Mouse (Mus musculus): ENCODE measurements around the gene Agbl3. TPM values are rescaled to one million over a fixed set of nuclear protein-coding genes. Genes with fewer than 3 reads are reported as not detected.

Agbl3 gene
- total RNA-seq (2021), result 1 to 10 TPM; 2.5 to 3.2 TPM
- long read RNA-seq, experiment 1, partial matches to known transcripts, result 0 of 1 reads
- long read RNA-seq, experiment 1, other reads (novel, unspliced or antisense), result 0 of 1 reads
- long read RNA-seq, experiment 2, partial matches to known transcripts, result 0 of 3 reads
- long read RNA-seq, experiment 2, other reads (novel, unspliced or antisense), result 0 of 3 reads

DNA sequence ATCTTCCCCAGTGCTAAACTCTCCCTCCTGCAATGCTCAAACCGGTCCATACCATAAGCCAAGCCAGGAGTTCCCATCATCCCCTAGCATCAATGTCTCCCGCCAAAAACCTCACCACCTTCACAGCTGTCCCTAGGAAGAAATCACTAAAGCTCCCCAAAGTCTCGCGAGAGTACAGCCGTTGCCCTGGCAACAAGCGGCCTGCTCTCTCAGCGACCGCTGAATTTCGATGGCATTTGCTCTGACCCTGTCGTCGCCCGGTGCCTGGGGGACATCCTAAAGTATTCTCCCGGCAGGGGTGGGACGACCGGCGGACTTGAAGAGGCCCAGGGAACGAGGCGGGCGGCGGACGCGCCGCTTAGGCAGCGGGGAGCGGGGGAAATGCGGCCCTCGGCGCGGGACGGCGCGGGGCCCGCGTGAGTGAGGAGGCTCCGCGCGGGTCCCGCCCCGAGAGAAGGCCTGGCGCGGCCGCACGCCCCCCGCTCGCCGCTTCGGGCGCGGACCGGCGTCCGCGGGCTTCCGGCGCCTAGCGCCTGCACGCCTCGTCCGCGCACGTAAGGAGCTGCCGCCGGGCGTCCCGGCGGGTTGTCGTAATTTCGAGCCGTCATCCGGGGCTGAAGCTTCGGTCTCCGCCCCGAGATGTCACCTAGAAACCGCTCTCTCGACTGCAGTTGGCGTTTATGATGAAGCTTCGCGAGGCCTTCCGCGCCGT, at the start of gene Agbl3:
Gene Agbl3, plus strand, starts transcription at position 202 of the 712 bp plus-strand sequence.
- peak; percentile 90 for DNase-seq

DNA sequence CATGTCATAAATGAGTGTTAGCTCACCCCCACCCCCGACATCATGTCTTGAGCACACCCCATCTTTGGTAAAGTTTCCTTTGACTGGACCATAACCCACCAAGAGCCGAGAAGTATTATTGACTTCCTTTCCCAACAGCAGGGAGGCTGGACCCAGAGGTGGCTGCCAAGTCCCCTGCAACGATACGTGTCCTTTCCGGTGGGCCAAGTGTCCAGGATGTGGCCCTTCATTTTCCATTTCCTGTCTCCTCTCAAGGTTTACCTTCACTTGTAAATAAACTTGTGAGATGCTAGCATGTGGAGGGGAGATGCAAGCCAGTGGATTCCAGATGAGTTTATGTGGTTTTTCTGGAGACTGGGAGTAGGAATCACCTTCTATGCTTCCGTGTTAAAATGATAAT, 49.2 kb upstream of the Agbl3 start:
- DNase-seq, result no peak

DNA sequence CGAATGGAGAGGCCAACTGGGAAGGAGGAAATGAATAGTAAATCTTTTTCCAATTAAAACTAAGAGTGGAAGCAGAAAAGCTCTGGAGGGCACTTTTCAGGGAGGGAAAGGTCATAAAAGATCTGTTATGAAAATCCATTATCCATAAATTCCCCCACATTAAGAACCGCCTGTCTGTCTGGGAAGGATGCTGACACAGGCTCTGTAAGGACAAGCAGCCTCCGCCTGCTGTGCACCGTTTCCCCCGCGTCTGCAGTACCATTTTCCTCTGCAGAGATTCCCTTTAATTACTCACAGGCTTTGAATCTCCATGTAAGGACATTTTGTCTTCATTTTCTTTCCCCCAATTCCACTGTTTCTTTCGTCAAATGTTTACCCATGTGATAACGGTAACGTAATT, 48.7 kb upstream of the Agbl3 start:
- no peak for DNase-seq

DNA sequence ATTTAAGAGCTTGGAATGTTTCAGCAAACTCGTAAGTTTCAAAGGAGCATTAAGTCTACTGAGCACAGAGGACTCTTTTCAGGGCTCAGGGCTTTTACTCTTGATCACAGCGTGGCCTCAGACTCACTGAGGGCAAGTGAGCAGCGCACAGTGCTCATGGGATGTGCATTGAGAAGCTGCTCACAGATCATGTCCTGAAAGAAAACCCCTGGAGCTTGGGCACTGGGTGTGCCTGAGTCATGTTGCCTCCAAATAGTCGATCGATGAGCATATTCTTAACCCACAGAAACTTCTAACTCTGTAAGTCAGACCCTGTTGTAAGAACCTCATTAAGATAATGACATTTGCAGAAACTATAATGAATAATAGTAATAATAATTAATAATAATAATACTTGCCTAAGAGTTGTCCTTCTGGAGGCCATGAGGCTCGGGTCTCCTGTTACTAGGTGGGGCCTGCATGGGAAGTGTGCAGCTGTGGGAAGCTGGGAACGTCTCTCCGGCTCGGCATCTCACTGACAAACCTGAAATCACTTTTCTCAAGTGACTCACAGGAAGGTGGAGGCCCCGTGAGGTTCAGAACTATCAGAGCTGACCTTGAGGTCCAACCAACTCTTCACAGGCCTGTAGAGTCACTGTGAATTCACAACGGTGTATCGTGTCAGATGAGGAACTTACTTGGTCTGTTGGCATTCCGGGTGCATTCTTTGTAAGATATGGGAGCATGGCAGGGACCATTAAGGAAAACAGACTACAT, 45.1 kb upstream of the Agbl3 start:
- no peak for DNase-seq

DNA sequence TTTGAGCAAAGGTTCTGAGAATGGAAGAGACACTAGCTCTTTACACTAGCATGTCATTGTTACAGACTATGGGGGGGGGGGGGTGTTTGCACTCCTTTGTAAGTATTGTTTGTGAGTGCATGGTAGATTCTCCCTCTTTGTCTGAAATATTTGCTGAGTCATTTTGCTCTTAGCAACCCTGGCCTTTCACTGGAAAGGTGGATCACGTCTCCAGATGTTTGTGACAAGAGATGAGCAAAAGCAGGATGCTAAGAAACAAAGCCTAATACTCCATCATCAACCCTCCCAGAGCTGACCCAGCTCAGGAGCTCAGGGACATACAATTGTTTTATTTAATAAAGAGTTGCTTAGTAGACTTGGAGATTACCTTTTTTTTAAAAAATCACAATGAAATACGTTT, 43.3 kb upstream of the Agbl3 start:
- no peak for DNase-seq

DNA sequence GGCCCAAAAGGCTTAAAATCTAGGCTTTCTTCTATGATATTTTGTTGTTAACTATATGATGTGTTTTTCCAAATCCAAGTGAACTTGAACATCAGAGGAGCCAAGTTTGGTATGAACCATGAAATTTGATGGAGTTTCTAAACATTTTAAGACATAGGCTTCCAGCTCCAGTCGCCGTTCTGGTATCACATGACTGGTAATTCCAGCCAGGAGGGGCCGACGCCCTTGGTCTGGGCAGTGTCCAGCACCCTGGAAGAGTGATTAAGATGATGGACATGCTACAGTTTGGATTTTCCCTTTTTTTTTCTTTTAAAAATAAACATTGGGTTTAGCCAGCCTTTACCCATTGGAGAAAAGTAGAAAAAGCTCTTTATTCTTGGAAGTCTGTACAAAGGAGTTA, 36.3 kb upstream of the Agbl3 start:
- no peak for DNase-seq

DNA sequence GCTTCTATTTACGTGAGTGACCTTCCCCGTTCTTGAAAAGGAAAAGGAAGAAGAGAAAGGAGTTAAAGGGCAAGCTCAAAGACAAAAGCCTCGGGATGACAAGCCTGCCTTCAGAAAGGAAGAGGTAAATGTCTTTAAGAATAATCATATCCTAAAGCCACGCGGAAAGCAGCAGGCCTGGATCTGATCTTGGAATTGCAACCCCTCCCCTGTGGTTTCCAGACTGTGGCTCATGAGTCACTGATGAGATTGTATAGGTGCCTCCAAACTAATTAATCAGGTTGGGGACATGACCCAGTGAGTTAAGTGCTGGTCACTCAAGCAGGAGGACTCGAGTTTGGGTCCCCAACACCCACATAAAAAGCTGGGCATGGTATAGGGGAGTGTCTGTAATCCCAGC, 32.4 kb upstream of the Agbl3 start:
- DNase-seq, result no peak

DNA sequence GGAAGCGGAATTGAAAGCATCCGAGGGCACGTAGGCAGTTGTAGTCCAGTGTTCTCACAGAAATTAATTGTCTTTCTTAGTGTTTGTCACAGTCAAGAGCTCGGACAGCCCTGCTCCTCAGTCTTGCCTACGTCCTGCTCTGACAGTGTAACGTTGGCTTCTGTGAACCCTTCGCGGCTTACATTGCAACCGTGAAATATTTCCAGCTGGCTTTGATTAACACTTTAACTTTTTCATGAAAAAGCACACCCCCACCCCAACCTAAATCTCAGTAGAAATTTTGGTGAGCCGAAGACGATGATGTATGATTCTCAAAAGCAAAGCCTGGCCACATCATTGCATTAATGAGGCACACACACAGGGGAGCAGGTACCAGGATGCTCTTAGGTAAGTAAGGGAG, 31.7 kb upstream of the Agbl3 start:
- no peak for DNase-seq

DNA sequence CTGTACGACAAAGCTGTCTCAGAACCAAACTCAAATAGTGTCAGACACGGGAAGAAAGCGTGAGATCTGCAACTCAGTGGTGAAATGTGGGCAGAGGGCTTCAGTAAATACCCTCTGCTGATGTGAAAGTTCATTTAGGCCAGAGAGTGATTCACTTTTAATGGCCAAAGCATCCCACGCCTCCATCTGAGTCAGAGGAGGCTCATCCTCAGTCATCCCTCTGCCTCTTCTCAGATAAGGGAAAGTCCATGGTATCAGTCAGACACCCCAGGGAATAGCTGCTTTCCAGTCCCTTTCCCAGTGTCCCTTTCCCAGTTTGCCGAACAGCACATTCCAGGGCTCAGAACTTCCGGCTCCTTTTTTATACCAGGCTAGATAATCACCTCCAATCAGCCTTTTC, 30.7 kb upstream of the Agbl3 start:
- DNase-seq, result no peak

DNA sequence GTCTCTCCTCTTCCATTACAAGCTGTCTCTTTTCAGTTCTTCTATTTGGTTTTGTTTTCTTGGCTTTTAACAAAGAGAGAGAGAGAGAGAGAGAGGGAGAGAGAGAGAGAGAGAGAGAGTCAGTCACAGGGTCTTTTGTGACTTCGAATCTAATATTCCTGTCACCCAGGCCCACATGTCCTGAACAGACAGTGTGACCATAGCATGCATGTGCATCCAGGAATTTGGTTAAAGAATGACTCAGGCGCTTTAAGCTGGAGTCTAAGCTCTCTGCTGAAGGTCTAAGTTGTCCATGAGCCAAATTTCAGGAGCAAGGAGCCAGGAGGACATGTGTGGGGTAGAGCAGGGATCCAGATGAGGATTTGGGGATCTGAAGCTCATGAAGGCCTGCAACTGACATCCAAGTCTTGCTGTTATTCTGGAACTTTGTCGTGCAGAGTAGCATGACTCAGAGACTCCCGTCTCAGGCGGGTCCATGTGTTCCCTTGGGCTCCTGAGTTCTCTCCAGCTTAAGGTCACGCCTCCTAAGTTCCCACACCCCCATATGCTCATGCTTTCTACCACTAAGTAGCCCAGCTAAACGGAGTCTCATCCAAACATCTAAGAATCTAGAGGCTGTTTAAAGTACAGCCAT, 29.6 kb upstream of the Agbl3 start:
- DNase-seq, result peak; percentile 50

DNA sequence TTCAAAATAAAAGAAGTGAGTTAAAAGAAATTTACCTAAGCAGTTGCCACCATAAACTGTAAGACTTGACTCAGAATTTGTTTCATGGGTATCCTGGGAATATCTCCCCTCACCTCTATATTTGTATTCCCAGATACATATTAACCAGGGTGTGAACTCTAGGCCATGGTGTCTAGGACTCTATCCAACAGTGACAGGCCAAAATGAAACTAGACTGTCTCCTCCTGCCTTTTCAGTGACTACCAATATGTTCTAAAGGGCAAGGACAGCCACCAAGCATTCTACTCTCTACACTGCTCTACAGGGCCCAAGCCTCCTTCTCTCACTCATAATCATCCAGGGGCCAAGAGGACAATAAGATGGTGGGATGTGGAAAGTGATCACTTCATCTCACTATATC, 28.6 kb upstream of the Agbl3 start:
- DNase-seq, result no peak

DNA sequence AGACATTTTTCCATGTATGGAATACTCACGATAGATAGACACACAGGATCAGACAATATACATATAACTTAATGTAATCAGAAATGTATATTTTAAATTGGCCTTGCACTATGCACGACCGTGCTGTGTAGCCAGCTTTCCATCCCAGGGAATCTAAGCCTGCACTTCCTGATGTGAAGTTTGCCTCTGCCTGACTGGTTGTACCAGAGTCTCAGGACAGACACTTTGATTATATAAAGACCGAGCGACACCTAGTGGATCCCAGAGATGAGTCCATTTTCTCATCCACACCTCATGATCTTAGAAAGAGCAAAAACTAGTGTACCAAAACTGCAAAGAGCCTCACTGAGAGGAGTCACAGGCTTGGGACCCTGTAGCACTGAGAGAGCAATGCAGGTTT, 25.8 kb upstream of the Agbl3 start:
- peak; percentile 20 for DNase-seq

DNA sequence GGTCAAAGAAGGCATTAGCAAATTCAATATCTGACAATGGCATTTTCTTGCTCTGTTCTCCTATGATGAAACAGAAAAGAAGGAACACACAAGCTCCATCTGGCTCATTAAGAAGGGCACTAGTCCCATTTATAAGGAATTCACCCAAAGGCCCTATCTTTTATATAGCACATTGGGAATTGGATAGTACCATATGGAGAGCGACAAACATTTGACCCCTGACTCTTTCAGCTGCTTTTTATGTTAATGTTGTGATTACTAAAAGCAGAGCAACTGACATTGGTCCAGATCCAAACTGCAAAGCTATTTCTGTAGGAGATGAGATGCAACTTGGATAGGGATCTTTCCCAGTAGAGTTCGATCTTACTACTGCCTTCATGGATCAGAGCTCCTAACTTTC, 21.9 kb upstream of the Agbl3 start:
- DNase-seq, result no peak

DNA sequence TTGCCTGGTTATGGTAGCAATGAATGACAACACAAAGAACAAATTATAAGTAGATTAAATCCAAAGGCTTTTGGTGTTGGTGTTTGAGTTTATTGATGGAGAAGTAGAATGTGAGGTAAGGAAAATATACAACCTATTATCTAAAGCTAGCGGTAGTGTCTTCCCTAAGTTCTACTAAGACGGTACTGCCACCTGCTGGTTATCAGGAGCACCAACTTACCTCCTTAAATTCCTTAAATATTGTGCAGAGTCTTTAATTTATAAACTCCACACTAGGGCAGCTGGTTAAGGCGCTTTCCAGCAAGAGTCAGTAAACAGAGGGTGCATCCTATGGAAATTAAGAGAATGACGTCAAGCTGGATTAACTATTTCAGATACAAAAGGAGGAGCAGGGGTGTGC, 20.2 kb upstream of the Agbl3 start:
- no peak for DNase-seq

DNA sequence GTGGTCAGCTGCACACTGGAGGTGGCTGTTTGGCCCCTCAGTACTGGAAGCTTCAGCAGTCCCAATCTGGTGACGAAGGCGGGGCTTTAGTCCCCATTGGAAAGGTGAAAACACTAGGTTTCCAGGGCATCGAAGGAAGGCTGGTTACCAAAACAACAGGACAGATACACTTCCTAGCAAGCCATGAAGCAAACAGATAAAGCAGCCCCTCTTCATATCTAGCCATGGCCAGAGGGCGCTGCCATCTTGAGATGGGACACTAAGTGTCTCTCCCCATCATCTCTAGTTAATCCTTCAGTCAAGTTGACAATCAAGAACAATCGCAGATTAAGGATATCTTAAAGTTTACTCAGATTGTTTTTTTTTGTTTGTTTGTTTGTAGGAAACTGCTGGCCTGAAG, 14.5 kb upstream of the Agbl3 start:
- no peak for DNase-seq

DNA sequence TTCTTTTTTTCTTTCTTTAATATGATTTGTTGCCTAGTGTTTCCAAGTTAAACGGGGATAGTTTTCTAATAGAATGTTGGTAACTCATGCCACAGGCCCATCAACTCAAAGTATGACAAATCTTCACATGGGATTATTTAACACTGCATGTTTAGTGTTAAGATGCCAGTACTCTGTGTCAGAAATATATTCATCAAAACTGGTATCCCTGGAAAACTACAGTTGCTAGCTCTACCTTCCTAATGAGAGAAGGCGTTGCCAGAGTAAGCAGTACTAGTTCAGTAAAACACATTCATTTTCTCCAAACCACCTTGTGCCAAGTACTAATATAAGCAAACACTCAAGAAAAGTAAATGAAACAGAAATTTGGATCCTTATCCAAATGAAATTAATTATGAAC, 10.2 kb upstream of the Agbl3 start:
- DNase-seq, result no peak

DNA sequence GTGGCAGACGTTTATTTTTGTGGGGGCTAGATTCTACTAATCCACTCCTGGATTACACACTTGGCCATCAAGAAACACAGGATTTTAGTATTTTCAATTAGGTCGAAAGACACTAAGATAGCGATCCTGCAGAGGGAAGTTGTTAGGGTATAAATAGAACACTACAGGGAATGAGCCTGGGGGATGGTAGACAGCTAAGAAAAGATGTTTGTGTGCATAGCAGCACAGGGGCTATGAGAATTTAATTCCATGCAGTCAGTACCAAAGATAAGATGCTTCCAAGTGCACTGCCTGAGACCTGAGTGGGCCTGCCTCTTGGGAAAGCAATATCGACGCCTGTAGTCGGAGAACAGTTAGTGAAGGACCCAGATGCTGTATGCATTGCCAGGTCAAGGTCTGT, 9.7 kb upstream of the Agbl3 start:
- no peak for DNase-seq

DNA sequence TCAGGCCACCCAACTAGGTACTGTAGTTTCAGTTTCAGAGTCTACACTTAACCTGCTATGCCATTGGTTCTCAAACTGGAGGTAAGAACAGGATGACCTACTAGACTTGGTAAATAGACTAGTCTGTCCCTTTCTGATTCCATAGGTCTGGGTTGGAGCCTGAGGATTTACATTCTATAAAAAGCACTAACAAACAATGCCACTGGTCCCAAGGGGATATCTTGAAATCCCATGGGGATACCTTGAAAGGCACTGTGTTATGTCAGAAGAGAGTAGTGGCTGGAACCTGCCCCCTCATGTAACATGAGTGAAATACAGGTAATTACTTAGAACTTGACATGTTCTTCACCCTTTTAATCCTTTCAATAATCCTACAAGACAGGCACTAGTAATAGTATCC, 3.8 kb upstream of the Agbl3 start:
- no peak for DNase-seq

DNA sequence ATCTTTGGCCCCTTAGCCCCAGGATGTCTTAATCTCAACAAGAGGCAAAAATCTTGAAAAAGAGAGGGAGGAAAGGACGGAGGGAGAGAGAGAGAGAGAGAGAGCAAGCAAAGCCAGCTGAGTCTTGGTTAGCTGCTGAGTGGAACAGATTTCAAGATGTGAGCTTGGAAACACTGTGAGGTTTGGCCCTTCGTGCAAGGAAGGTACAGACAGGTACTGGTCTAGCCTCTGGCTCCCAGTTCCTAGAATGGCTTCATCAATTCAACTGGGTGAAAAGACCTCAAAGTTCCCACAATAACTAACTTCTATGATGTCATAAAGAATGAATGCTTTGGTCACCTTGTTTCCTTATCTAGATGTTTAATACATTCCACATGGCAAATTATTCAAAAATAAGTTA, 3.1 kb upstream of the Agbl3 start:
- DNase-seq, result no peak

DNA sequence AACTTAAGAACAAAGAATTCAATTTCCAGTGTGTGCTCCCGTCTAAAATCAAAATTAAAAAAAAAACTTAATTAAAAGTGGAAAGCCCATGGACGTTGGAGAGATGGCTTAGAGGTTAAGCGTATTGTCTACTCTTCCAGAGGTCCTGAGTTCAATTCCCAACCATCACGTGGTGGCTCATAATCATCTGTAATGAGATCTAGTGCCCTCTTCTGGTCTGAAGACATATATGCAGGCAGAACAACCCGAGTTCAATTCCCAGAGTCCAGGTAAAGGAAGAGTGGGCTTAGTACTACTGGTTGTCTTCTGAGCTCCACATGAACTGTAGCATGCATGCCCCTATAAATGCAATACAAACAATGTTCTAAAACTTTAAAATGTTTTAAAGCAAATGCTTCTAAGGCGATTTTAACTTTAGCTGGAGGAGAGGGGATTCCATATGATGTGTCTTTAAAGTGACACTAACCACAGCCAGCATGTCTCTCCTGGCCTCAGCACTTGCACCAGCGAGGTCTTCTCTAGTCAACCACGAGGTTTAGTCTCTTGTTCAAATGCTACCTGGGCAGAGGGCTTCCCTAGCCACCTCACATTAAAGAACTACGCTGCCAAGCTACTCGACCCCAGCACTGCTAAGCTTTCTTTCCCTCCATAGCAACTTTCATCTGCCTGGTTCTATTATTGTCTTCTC, 2.1 kb upstream of the Agbl3 start:
- DNase-seq, result no peak

DNA sequence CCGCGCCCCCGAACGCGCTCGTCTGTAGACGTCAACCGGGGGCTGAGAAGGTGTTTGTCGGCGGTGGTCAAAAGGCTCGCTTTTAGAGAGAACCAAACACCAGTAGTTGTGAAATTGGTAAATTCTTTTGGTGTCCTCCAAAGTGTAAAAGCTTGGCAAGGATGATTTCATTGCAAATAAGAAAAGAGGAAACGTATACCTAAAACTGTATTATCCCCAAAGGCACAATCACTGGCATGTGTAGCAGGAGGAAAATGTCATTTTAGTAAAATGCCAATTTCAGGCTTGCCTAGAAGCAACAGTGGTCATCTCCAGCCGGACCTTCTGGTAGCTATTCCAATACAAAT, 684 bp downstream of the Agbl3 start:
- DNase-seq, result no peak

DNA sequence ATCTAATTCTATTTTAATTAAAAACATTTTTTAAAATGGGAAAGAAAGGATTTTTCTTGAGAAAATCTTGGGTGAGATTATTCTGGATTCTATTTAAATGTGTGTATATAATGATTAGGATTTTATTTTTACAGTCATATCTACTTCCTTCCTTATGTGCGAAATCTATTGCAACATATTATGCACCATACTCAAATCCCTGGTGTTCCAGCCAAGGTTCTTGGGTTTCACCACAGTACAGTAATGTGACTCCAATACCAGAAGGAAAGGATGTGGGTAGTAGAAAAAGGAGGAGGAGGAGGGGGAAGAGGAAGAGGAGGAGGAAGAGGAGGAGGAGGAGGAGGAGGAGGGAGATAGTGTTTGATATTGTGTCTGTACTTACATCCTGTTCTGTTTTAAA, 2.3 kb downstream of the Agbl3 start:
- no peak for DNase-seq

DNA sequence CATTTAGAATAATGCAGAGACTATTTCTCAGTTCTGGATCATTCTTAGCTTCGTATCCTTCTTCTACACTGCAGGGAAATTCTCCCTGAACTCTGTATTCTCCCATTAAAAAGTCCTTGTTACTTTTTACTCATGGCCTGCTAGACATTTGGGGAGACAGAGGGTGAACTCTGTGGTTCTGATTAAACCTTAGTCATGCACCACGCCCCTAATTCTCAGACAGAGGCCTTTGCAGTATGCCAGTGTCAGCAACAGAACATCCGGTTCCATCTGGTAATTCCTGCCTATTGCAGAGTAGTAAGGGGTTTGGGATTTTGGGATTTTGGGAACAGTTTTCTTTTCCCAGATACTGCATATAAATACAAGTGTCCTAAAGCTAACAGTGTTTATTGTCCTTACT, 16.6 kb downstream of the Agbl3 start:
- DNase-seq, result no peak

All from gastrocnemius, postnatal 25 days (tissue).